Mouse (Mus musculus) bone marrow, adult 2 months (tissue): ENCODE data around the gene Lgi4. TPM values are rescaled to one million over a fixed set of nuclear protein-coding genes. Genes with fewer than 3 reads are reported as not detected.

Experiments used
- H3K27ac ChIP-seq: fragments of 200-500 bp; 2 replicates; pipeline ENCODE4 v1.5.1; 2012; ENCODE audit warnings: low read depth, mild to moderate bottlenecking, control low read depth, inconsistent platforms, low read length; ENCODE audit not compliant: control insufficient read depth, poor library complexity, insufficient read depth
- H3K4me1 ChIP-seq: fragments of 200-500 bp; 2 replicates; pipeline ENCODE4 v1.6.1; 2011; ENCODE audit warnings: low read length; ENCODE audit not compliant: control insufficient read depth, insufficient read depth
- H3K4me3 ChIP-seq: fragments of 200-500 bp; replicated peaks from 2 replicates; pipeline ENCODE3; 2011; ENCODE audit warnings: mild to moderate bottlenecking, low read depth, low read length, control low read depth; ENCODE audit not compliant: control insufficient read depth
- CTCF ChIP-seq: fragments of 200-500 bp; IDR thresholded peaks from 2 replicates; pipeline ENCODE4 v1.5.1; 2011; ENCODE audit warnings: low read length, control low read depth; ENCODE audit not compliant: control insufficient read depth, insufficient read depth
- POLR2A ChIP-seq: fragments of 200-500 bp; IDR thresholded peaks from 2 replicates; pipeline ENCODE4 v1.6.1; 2011; ENCODE audit warnings: low read depth, mild to moderate bottlenecking, control low read depth, low read length, borderline replicate concordance; ENCODE audit not compliant: control insufficient read depth
- WGBS: fragments of 180-500 bp; shearing (Covaris S2); methylation state at CpG from one replicate; pipeline ENCODE4 v1.1.7; 2018; 5-methylcytosine and 5-hydroxymethylcytosine counted together
- polyA plus RNA-seq: library from polyadenylated mRNA; stranded (reverse); fragments of >200 nt; gene quantifications from 2 replicates; pipeline ENCODE4 v1.2.4, GENCODE M21; 2011; ENCODE audit warnings: low replicate concordance; ENCODE audit not compliant: missing spikeins, insufficient read depth, insufficient read length

The Lgi4 gene
- polyA plus RNA-seq, 1 experiment, result 2.3 TPM

DNA sequence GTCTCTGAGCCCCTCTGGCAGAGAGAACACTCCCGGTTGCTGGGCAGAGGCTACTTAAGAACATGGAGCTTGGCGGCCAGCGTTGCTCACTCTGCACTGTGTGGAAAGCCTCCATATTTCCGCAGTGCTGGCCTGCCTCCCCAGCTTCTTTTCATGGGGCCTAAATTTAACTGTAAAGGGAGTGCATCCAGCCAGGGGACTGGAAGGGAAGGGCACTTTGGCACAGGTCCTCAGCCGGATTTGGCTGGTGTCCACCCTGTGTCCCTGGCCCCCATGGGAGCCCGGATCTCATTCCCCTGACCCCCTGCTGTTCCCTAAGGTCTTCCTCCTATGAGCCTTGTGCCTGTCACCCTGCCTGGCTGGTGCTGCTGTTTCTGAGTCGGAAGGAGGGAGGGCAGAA, 59.3 kb downstream of the Lgi4 start:
- 85% methylated on average over 7 of the region's 7 CpGs for WGBS
- TF ChIP-seq POLR2A (no peak), CTCF (no peak)
- Histone ChIP-seq H3K27ac (no peak overlapping the region), H3K4me3 (no peak overlapping the region), H3K4me1 (no peaks in the 10 kb centered on the region)

- no peak overlapping the region for H3K4me3 ChIP-seq
- no peak overlapping the region for H3K27ac ChIP-seq
- no peaks in the 10 kb centered on the region for H3K4me1 ChIP-seq
- no peak for TF ChIP-seq CTCF
- no peak for TF ChIP-seq POLR2A
- 91% methylated on average over 5 of the region's 5 CpGs for WGBS
Observed at GRCm38 (mm10) chr7:31119556-31119955, 60.4 kb downstream of the Lgi4 start.

Other genes with a start within 250 kb of the Lgi4 start
- 3.6 and 18.3 TPM in 2 replicates for gene Ffar2, start 235.6 kb upstream of the Lgi4 start, polyA plus RNA-seq
- gene Ffar3, start 203.2 kb upstream of the Lgi4 start, polyA plus RNA-seq, result not detected in 2 replicates
- 2.1 and 4.9 TPM in 2 replicates for gene Ffar1, start 197.8 kb upstream of the Lgi4 start, polyA plus RNA-seq
- gene Cd22, start 179.0 kb upstream of the Lgi4 start, polyA plus RNA-seq, result 24.0 and 59.4 TPM in 2 replicates
- gene Mag, start 144.5 kb upstream of the Lgi4 start, polyA plus RNA-seq, result 1.1 and 7.2 TPM in 2 replicates
- gene Hamp2, start 134.7 kb upstream of the Lgi4 start, polyA plus RNA-seq, result not detected in 2 replicates
- gene Hamp, start 115.3 kb upstream of the Lgi4 start, polyA plus RNA-seq, result 9.2 and 42.2 TPM in 2 replicates
- gene Usf2, start 102.5 kb upstream of the Lgi4 start, polyA plus RNA-seq, result 88.9 and 89.6 TPM in 2 replicates
- 0.81 and 4.2 TPM in 2 replicates for gene Lsr, start 85.9 kb upstream of the Lgi4 start, polyA plus RNA-seq
- 0.75 TPM in 1 of 2 replicates, not detected in the other for gene Fam187b, start 85.6 kb upstream of the Lgi4 start, polyA plus RNA-seq
- gene Fxyd5, start 16.9 kb upstream of the Lgi4 start, polyA plus RNA-seq, result 85.0 and 239 TPM in 2 replicates
- not detected in 2 replicates for gene Fxyd7, start 7.9 kb upstream of the Lgi4 start, polyA plus RNA-seq
- 7.8 and 16.2 TPM in 2 replicates for gene Fxyd1, start 2.1 kb upstream of the Lgi4 start, polyA plus RNA-seq
- not detected in 2 replicates for gene Fxyd3, start 17.4 kb downstream of the Lgi4 start, polyA plus RNA-seq
- gene Hpn, start 55.9 kb downstream of the Lgi4 start, polyA plus RNA-seq, result 38.2 and 59.6 TPM in 2 replicates
- gene Scn1b, start 67.7 kb downstream of the Lgi4 start, polyA plus RNA-seq, result 4.3 and 6.2 TPM in 2 replicates
- 73.7 and 144 TPM in 2 replicates for gene Gramd1a, start 96.6 kb downstream of the Lgi4 start, polyA plus RNA-seq
- not detected in 2 replicates for gene Scgb2b2, start 231.2 kb downstream of the Lgi4 start, polyA plus RNA-seq
- gene Scgb1b2, start 232.5 kb downstream of the Lgi4 start, polyA plus RNA-seq, result not detected in 2 replicates